Mouse (Mus musculus): Measurements from ENCODE around the gene Strbp. TPM values are rescaled to one million over a fixed set of nuclear protein-coding genes. Genes with fewer than 3 reads are reported as not detected.

Strbp gene
- total RNA-seq, 1 experiment: 37.3 TPM

GRCm38 (mm10) chr2:37723501-37724090 lies 19.9 kb upstream of the Strbp start:
- no peaks in the 10 kb centered on the region for H3K4me1 ChIP-seq (ENCODE audit: control insufficient read depth in 2 of 2, insufficient read depth in 2 of 2, low read length in 2 of 2, poor library complexity in 1 of 2)
- no peak overlapping the region for H3K27ac ChIP-seq (ENCODE audit: insufficient read depth, low read depth, low read length, poor library complexity, severe bottlenecking)
- H3K9me3 ChIP-seq (ENCODE audit: control insufficient read depth, insufficient read depth, low read depth, low read length): no peaks in the 10 kb centered on the region
- no peaks in the 10 kb centered on the region for H3K36me3 ChIP-seq (ENCODE audit: control insufficient read depth, insufficient read depth, low read length, poor library complexity, severe bottlenecking)
- no peak overlapping the region for H3K9ac ChIP-seq (ENCODE audit: insufficient read depth, low read depth, low read length, poor library complexity, severe bottlenecking)
- no peak overlapping the region for H3K4me3 ChIP-seq (ENCODE audit: insufficient read depth in 1 of 2, low read depth in 1 of 2, low read length in 2 of 2, poor library complexity in 1 of 2, severe bottlenecking in 1 of 2)
- in situ Hi-C loops (cut with MboI; ENCODE audit: low sequenced_read_pairs in 2 of 2, unreplicated experiment in 2 of 2): no loop called here
- no peak for DNase-seq (ENCODE audit: low read depth, low spot score)
- no peak for TF ChIP-seq HCFC1 (IDR thresholded peaks at IDR 0.05; ENCODE audit: borderline replicate concordance, insufficient read depth, low read length)
- no peak for TF ChIP-seq ZC3H11A (IDR thresholded peaks at IDR 0.05; ENCODE audit: borderline replicate concordance, low read depth, low read length)
- no peak for TF ChIP-seq ZNF384 (IDR thresholded peaks at IDR 0.05; ENCODE audit: low read depth, low read length)
- TF ChIP-seq MAFK (IDR thresholded peaks at IDR 0.05; ENCODE audit: insufficient read depth, low read depth, low read length): no peak
- TF ChIP-seq CHD2 (IDR thresholded peaks at IDR 0.05; ENCODE audit: low read depth, low read length): no peak

GRCm38 (mm10) chr2:37722674-37723465 lies 19.2 kb upstream of the Strbp start:
- in situ Hi-C loops (cut with MboI; ENCODE audit: low sequenced_read_pairs in 2 of 2, unreplicated experiment in 2 of 2): no loop called here
- Histone ChIP-seq H3K9me3 (ENCODE audit: control insufficient read depth, insufficient read depth, low read depth, low read length) (no peaks in the 10 kb centered on the region), H3K27ac (ENCODE audit: insufficient read depth, low read depth, low read length, poor library complexity, severe bottlenecking) (no peak overlapping the region), H3K36me3 (ENCODE audit: control insufficient read depth, insufficient read depth, low read length, poor library complexity, severe bottlenecking) (no peaks in the 10 kb centered on the region), H3K4me3 (ENCODE audit: insufficient read depth in 1 of 2, low read depth in 1 of 2, low read length in 2 of 2, poor library complexity in 1 of 2, severe bottlenecking in 1 of 2) (no peak overlapping the region), H3K4me1 (ENCODE audit: control insufficient read depth in 2 of 2, insufficient read depth in 2 of 2, low read length in 2 of 2, poor library complexity in 1 of 2) (no peaks in the 10 kb centered on the region), H3K9ac (ENCODE audit: insufficient read depth, low read depth, low read length, poor library complexity, severe bottlenecking) (no peak overlapping the region)
- DNase-seq (ENCODE audit: low read depth, low spot score): no peak
- TF ChIP-seq HCFC1 (IDR thresholded peaks at IDR 0.05; ENCODE audit: borderline replicate concordance, insufficient read depth, low read length) (no peak), MAFK (IDR thresholded peaks at IDR 0.05; ENCODE audit: insufficient read depth, low read depth, low read length) (no peak), ZC3H11A (IDR thresholded peaks at IDR 0.05; ENCODE audit: borderline replicate concordance, low read depth, low read length) (no peak), CHD2 (IDR thresholded peaks at IDR 0.05; ENCODE audit: low read depth, low read length) (no peak), ZNF384 (IDR thresholded peaks at IDR 0.05; ENCODE audit: low read depth, low read length) (no peak)

GRCm38 (mm10) chr2:37716266-37716665 lies 12.6 kb upstream of the Strbp start:
- H3K4me1 ChIP-seq (ENCODE audit: control insufficient read depth in 2 of 2, insufficient read depth in 2 of 2, low read length in 2 of 2, poor library complexity in 1 of 2): no peaks in the 10 kb centered on the region
- in situ Hi-C loops (cut with MboI; ENCODE audit: low sequenced_read_pairs in 2 of 2, unreplicated experiment in 2 of 2): no loop called here
- no peak for DNase-seq (ENCODE audit: low read depth, low spot score)
- H3K9ac ChIP-seq (ENCODE audit: insufficient read depth, low read depth, low read length, poor library complexity, severe bottlenecking): no peak overlapping the region
- H3K4me3 ChIP-seq (ENCODE audit: insufficient read depth in 1 of 2, low read depth in 1 of 2, low read length in 2 of 2, poor library complexity in 1 of 2, severe bottlenecking in 1 of 2): no peak overlapping the region
- no peak overlapping the region for H3K27ac ChIP-seq (ENCODE audit: insufficient read depth, low read depth, low read length, poor library complexity, severe bottlenecking)
- no peak for TF ChIP-seq ZC3H11A (IDR thresholded peaks at IDR 0.05; ENCODE audit: borderline replicate concordance, low read depth, low read length)
- no peak for TF ChIP-seq ZNF384 (IDR thresholded peaks at IDR 0.05; ENCODE audit: low read depth, low read length)
- no peak for TF ChIP-seq MAFK (IDR thresholded peaks at IDR 0.05; ENCODE audit: insufficient read depth, low read depth, low read length)
- TF ChIP-seq CHD2 (IDR thresholded peaks at IDR 0.05; ENCODE audit: low read depth, low read length): no peak
- no peak for TF ChIP-seq HCFC1 (IDR thresholded peaks at IDR 0.05; ENCODE audit: borderline replicate concordance, insufficient read depth, low read length)
- no peaks in the 10 kb centered on the region for H3K9me3 ChIP-seq (ENCODE audit: control insufficient read depth, insufficient read depth, low read depth, low read length)
- H3K36me3 ChIP-seq (ENCODE audit: control insufficient read depth, insufficient read depth, low read length, poor library complexity, severe bottlenecking): no peaks in the 10 kb centered on the region

GRCm38 (mm10) chr2:37715364-37715763 lies 11.7 kb upstream of the Strbp start:
- TF ChIP-seq ZNF384 (IDR thresholded peaks at IDR 0.05; ENCODE audit: low read depth, low read length): no peak
- no peak for TF ChIP-seq CHD2 (IDR thresholded peaks at IDR 0.05; ENCODE audit: low read depth, low read length)
- no peak for TF ChIP-seq MAFK (IDR thresholded peaks at IDR 0.05; ENCODE audit: insufficient read depth, low read depth, low read length)
- TF ChIP-seq HCFC1 (IDR thresholded peaks at IDR 0.05; ENCODE audit: borderline replicate concordance, insufficient read depth, low read length): no peak
- TF ChIP-seq ZC3H11A (IDR thresholded peaks at IDR 0.05; ENCODE audit: borderline replicate concordance, low read depth, low read length): no peak
- Histone ChIP-seq H3K9ac (ENCODE audit: insufficient read depth, low read depth, low read length, poor library complexity, severe bottlenecking) (no peak overlapping the region), H3K27ac (ENCODE audit: insufficient read depth, low read depth, low read length, poor library complexity, severe bottlenecking) (no peak overlapping the region), H3K4me3 (ENCODE audit: insufficient read depth in 1 of 2, low read depth in 1 of 2, low read length in 2 of 2, poor library complexity in 1 of 2, severe bottlenecking in 1 of 2) (no peak overlapping the region), H3K9me3 (ENCODE audit: control insufficient read depth, insufficient read depth, low read depth, low read length) (no peaks in the 10 kb centered on the region), H3K36me3 (ENCODE audit: control insufficient read depth, insufficient read depth, low read length, poor library complexity, severe bottlenecking) (no peaks in the 10 kb centered on the region), H3K4me1 (ENCODE audit: control insufficient read depth in 2 of 2, insufficient read depth in 2 of 2, low read length in 2 of 2, poor library complexity in 1 of 2) (no peaks in the 10 kb centered on the region)
- no peak for DNase-seq (ENCODE audit: low read depth, low spot score)
- in situ Hi-C loops (cut with MboI; ENCODE audit: low sequenced_read_pairs in 2 of 2, unreplicated experiment in 2 of 2): no loop called here

Measured in ES-E14 (cell line).